Mouse (Mus musculus) left cerebral cortex, adult 2 months (tissue): Measurements from ENCODE around the gene Nmnat2. TPM values are rescaled to one million over a fixed set of nuclear protein-coding genes. Genes with fewer than 3 reads are reported as not detected.

Experiments
- DNase-seq, 2 experiments: peaks; one replicate each; pipeline ENCODE4 v3.0.0; 2021 to 2022; ENCODE audit warnings: low spot score in 2 of 2, mixed read lengths in 1 of 2; ENCODE audit errors: extremely low spot score in 1 of 2
- H3K27ac ChIP-seq: fragments of 200-600 bp; 2 replicates; pipeline ENCODE4 v1.8.1; 2022
- H3K4me3 ChIP-seq: fragments of 200-600 bp; 2 replicates; pipeline ENCODE4 v1.8.1; 2022
- CTCF ChIP-seq: fragments of 200-600 bp; IDR thresholded peaks from 2 replicates; pipeline ENCODE4 v1.8.1; 2022; ENCODE audit warnings: antibody characterized with exemption, mild to moderate bottlenecking, moderate library complexity
- intact Hi-C: fragments of 180-260 bp; cut with DNase I; formaldehyde crosslinking; loops from one replicate; pipeline ENCODE4 v1.15.1; 2025
- total RNA-seq, 2 experiments: library from RNA; stranded (reverse); gene quantifications; 2 replicates each; pipeline ENCODE4 v1.2.3; 2021

Gene Nmnat2
- total RNA-seq, 2 experiments from 2014 or later: 167 to 171 TPM

DNA sequence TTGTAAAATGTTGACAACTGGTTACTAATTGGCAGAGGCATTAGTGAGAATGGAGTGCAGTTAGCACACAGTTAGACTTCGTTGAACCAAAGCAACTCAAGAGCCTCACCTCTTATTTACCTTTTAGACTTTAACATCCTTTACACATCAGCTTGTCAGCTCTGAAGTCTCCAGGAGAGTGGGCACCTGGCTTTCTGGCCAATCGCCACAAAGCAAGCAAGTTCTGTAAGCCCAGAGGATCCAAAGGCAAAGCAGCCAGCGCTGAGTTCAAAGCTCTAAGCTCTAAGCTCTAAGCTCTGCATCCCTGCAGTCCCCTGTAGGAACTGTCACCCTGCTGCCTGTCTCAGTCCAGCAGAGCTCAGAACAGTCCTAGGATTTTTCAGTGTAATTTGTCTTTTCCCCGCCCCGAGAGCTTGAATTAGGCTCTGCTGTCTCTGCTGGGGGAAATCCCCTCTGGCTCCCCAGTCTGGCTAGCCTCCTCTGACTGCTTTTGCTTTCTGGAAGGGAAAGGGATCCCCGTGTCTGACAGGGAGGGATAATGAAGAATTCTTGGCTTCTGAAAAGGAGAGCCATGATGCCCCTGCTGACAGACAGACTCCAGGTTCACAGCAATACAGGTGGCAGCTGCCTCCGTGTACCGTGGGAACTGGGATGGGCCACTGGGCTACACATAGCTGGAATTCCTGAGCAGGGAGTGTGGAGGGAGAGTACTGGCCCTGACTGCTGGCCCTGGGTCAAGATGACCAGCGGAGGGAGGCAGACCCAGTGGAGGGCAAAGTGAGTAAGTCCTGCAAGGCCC, 136.8 kb downstream of the Nmnat2 start:
- TF ChIP-seq CTCF: no peak
- H3K27ac ChIP-seq: no peak overlapping the region
- intact Hi-C loops: loop anchor here (5.0 kb wide), 3 partner anchors 139 to 314 kb away; partner anchors contain the start of genes Nmnat2 and Smg7

DNA sequence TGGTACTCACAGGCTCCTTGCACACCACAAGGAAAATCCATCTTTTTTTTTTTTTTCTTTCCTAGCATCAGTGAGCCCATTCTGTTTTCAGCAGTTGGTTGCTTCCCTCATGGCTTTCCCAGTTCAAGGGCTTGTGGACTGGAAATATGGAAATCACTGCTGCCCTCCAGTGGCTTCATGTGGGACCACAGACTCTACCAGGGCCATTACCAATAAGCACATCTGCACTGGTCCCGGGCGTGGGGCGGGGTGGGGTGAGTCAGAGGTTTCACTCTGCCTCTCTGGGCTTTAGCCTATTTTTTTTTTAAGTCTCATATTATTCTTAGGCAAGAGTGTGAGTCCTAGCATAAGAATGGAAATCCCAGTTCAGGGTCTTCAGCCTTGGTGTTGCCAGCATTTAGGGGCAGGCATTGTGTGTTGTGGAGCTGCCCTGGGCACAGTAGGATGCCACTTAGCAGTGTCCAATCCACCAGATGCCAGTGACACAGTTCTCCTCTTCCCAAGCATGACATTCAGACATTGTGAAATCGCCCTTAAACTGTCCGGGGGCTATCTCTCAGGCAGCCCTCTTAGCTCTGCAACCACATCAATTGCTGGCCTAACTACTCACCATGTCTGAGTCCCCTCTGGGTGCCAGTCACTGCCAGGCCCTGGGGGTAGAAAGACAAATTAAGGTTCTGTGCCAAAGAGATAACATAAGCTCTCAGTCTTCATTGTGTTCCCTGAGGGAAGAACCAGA, 137.6 kb downstream of the Nmnat2 start:
- peak; percentile 63 for TF ChIP-seq CTCF
- DNase-seq: peak; percentile 65 to 67
- Histone ChIP-seq H3K4me3 (no peak overlapping the region), H3K27ac (no peak overlapping the region)
- intact Hi-C loops: loop anchor here (5.0 kb wide), 3 partner anchors 140 to 315 kb away; partner anchors contain the start of genes Nmnat2 and Smg7

More for the DNA sequence above, 136.8 kb downstream of the Nmnat2 start:
- no peak overlapping the region for H3K4me3 ChIP-seq
- no peak for DNase-seq

DNA sequence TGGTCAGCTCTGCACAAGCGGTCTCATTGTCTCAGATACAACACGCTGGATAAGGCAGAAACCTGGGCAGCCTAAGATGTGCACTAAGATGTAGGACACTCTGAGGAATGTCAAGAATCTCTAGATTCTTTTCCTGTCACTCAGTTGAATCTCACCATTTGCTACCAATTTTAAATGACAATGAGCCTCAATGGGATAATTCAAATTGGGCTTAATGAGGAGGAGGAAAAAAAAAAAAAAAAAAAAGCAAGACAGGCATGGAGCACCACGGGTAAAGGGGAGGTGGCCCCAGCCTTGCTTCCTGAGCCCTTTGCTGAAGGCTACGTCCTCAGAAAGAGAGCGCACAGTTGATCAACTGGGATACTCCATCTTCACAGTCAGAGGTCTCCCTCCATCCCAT, 138.4 kb downstream of the Nmnat2 start:
- H3K27ac ChIP-seq: no peak overlapping the region
- TF ChIP-seq CTCF: no peak
- intact Hi-C loops: loop anchor here (5.0 kb wide), 3 partner anchors 141 to 316 kb away; partner anchors contain the start of genes Nmnat2 and Smg7
- DNase-seq: no peak
- H3K4me3 ChIP-seq: no peak overlapping the region

DNA sequence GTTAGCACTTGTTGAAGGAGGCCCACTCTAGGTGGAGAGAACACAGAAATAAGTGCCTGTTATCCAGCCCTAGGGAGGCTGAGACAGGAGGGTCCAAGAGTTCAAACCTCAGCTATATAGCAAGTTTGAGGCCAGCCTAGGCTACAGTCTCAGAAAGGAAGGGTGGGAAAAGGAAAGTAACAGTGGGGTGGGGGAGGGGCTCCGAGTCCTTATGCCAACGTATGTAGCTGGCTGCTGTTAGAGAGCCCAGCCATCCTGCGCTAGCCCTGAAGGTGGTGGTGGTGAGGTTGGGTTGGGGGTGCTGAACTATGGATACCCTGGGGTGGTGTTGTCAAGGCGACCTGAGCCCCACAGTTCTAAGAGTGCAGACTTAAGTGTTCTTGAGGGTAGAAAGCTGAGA, 138.8 kb downstream of the Nmnat2 start:
- Histone ChIP-seq H3K27ac (no peak overlapping the region), H3K4me3 (no peak overlapping the region)
- no peak for TF ChIP-seq CTCF
- intact Hi-C loops: loop anchor here (5.0 kb wide), 3 partner anchors 141 to 316 kb away; partner anchors contain the start of genes Nmnat2 and Smg7
- no peak for DNase-seq

DNA sequence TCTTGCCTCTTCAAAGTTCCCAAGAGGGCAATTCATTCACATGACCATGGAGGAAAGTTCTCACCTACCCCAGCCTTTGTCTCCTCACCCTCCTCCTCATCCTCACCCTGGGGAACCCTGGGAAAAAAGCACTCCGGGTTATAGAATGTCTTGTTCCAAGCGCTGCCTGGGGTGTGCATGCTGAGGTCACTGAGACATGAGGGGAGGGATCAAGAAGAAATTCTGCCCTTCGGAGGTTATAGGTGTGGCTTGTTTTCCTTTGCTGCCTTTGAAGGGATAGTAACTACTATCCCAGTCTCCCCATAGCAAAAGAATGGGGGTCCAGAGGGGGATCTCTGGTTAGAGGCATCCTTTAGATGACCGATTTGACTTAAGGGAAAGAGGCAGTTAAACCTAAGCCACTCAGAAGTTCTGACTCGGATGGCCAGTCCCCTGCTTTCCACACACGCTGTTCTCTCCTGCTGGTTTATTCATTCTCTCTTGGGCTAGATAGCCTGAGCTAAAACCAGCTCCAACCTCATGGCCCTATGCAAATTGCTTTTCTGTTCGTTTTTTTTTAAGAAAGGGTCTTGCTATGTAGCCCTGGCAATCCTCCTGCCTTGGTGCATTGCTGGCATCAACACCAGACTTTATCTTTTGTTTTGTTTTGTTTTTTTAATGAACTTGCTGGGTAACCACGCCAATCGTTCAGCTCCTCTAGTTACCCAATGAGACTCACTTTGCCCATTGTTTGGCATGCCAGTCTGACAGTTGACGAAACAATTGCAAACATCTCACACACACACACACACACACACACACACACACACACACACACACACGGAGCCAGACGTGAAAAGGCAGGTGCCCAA, 139.7 kb downstream of the Nmnat2 start:
- no peak for DNase-seq
- TF ChIP-seq CTCF: no peak
- intact Hi-C loops: loop anchor here (5.0 kb wide), 3 partner anchors 142 to 317 kb away; partner anchors contain the start of genes Nmnat2 and Smg7
- no peak overlapping the region for H3K4me3 ChIP-seq
- no peak overlapping the region for H3K27ac ChIP-seq

DNA sequence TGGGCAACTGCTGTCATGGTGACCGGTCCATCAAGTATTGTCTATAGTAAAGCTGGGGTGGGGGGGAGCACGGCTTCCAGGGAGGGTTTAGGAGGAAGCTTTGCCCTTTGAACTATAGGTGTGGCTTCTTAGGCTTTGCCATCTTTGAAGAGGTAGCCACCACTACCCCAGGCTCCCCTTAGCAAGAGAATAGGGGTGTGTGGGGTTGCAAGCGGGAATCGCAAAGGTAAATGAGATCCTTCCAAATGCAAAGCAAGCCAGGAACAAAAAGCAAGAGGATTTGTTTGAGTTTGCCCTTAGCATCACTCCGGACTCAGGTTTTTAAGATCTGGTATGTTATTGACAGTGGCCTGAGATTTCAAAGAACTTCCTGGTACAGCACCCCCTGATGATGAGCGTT, 140.5 kb downstream of the Nmnat2 start:
- intact Hi-C loops: no loop called here
- Histone ChIP-seq H3K27ac (no peak overlapping the region), H3K4me3 (no peak overlapping the region)
- TF ChIP-seq CTCF: no peak
- DNase-seq: no peak

DNA sequence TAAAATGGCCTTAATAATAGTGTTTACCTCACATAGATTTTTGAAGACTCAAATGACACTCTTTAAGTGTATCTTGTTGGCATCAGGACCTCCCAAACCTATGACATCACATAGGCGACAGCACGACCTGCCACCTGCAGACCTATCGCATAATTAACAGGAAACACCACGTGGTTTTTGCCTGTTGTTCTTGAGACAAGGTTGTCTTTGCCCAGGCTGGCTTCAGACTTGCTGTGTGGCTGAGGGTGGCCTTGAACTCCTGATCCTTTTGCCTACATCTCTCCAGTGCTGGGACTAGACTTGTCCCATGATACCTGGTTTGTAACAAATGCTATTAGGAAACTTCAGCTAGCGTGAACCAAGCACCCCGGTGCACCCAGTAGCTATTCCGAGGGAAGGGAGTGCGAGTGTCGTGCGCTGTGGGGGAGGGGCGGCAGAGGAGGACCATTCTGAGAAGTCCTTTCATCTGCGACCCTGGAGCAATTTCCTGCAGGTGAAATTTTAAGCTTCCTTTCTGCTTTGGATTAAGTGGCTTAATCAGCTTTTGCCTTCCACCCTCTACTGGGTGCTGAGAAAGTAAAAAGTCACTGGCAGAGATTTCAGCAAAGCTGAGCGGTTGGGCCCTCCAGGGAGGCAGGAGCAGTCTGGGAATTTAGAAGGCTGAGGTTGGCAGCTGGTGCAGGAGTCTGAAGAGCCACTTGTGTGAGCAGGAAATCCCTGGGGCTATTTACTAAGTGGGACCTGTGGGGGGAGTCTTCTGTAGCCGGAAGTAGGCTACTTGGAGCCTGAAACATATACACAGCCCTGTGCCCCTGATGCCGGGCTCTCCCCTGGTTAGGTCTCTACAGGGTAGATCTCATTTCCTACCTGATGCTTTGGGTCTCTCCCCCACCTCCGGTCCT, 141.3 kb downstream of the Nmnat2 start:
- TF ChIP-seq CTCF: no peak
- intact Hi-C loops: no loop called here
- Histone ChIP-seq H3K4me3 (no peak overlapping the region), H3K27ac (no peak overlapping the region)
- DNase-seq: no peak

DNA sequence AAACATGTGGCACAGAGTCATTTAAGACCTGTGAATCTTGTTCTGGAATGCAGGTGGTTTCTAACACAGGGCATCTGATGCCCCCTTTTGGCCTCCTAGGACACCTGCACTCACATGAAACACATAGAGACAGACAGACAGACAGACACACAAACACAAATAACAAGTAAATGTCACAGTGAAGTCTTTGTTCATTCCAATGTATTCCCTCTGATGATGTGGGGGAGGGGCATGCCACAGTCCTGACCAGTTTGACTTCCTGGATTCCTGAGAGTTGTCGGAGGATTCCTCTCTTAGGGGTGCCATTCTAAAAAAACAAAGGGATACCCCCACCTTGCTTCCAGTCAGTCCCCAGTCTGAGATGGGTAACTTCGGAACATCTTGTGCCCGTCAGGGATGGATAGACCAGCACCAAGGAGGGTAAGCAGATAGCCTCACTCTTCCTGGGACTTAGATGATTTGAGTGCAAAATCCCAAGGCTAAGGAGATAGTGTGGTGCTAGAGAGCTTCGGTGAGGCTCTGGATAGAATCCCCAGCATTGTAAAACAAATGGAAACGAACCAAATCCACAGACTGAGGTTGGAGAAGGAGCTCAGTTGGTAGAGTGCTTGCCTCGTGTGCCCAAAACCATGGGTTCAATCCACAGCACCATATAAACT, 142.4 kb downstream of the Nmnat2 start:
- Histone ChIP-seq H3K27ac (no peak overlapping the region), H3K4me3 (no peak overlapping the region)
- TF ChIP-seq CTCF: no peak; the same call in 1 of the 2 replicates
- intact Hi-C loops: no loop called here
- no peak for DNase-seq

DNA sequence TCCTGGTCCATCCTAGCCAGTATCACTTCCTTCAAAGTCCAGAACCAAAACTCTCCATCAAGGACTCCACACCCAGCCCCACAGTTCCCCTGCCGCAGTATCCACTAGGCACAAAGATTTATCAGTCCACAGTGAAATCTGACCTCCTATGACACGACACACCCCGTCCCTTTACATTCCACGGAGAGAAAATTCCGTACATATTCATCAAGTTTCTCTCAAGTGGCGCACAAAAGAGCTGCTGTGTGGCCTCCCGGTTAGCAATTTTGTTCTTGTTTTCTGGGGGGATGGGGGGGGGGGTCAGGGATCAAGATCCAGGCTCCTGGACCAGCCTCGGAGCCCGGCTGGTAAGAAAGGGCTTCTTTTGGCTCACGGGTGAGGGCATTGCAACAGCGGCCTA, 143.8 kb downstream of the Nmnat2 start:
- DNase-seq: no peak
- Histone ChIP-seq H3K27ac (no peak overlapping the region), H3K4me3 (no peak overlapping the region)
- TF ChIP-seq CTCF: no peak
- intact Hi-C loops: no loop called here

DNA sequence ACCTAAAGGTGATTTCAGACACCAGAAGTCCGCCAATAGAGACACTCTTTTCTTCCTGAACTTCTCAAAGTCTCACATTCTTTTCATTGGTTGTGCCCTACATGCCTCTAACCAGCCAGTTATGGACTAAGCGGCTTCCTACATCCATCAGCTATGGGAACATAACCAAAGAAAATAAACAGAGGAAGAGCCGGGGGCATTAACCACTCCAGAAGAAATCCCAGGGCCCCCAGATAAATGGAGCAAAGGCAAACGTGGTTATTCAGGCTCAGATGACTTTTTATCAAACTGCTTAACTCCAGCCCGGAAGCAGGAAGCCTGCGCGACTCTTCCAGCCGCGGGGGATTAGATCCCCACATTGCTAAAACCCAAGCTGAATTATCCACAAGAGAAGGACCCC, 146.1 kb downstream of the Nmnat2 start:
- no peak overlapping the region for H3K27ac ChIP-seq
- no peak for DNase-seq
- TF ChIP-seq CTCF: no peak
- no peak overlapping the region for H3K4me3 ChIP-seq
- intact Hi-C loops: loop anchor here (2.0 to 5.0 kb wide), 2 partner anchors 126 to 286 kb away; no protein-coding TSS in a partner anchor
